Mouse (Mus musculus) forebrain, embryonic 16.5 days (tissue): ENCODE measurements around the gene Ncbp2. TPM values are rescaled to one million over a fixed set of nuclear protein-coding genes. Genes with fewer than 3 reads are reported as not detected.

Experiments used
- microRNA-seq: library from miRNA; unstranded; fragments of <30 nt; microRNA quantifications from one replicate; pipeline ENCODE4, GENCODE M21; 2017
- polyA plus RNA-seq: library from polyadenylated mRNA; unstranded; fragments of >200 nt; fragmentation: Nextera tagmentation; extraction: Ambion mirVana; gene quantifications from 2 replicates; pipeline ENCODE4 v1.2.1, GENCODE M21; 2015

The Ncbp2 gene
- polyA plus RNA-seq, 1 experiment from 2014 or later: 115 TPM

Small RNA genes within 50 kb of the gene (microRNA-seq; reads per million reads assigned to microRNA genes)
- not detected for gene Gm26269

Other genes with a start within 250 kb of the Ncbp2 start
- gene Meltf, start 69.7 kb upstream of the Ncbp2 start, polyA plus RNA-seq: 0.11 and 0.16 TPM in 2 replicates
- 1.6 TPM in 2 replicates for gene Pigz, start 14.7 kb upstream of the Ncbp2 start, polyA plus RNA-seq
- 110 and 112 TPM in 2 replicates for gene 0610012G03Rik, start within 50 bp of the Ncbp2 start, polyA plus RNA-seq
- gene Senp5, start 54.8 kb downstream of the Ncbp2 start, polyA plus RNA-seq: 18.6 and 19.2 TPM in 2 replicates
- 42.9 and 50.9 TPM in 2 replicates for gene Pak2, start 130.8 kb downstream of the Ncbp2 start, polyA plus RNA-seq
- 121 and 122 TPM in 2 replicates for gene Pigx, start 151.2 kb downstream of the Ncbp2 start, polyA plus RNA-seq
- 48.4 and 56.3 TPM in 2 replicates for gene Cep19, start 151.3 kb downstream of the Ncbp2 start, polyA plus RNA-seq
- gene Nrros, start 217.1 kb downstream of the Ncbp2 start, polyA plus RNA-seq: 9.0 TPM in 2 replicates
- not detected in 2 replicates for gene Bex6, start 231.3 kb downstream of the Ncbp2 start, polyA plus RNA-seq